Mouse (Mus musculus) CH12.LX (cell line): Measurements from ENCODE around the gene Il1r1. TPM values are rescaled to one million over a fixed set of nuclear protein-coding genes. Genes with fewer than 3 reads are reported as not detected.

ENCODE experiments used
- DNase-seq: peaks from one replicate; pipeline ENCODE4 v3.0.0-alpha.2; 2013; ENCODE audit errors: extremely low read depth
- H3K27ac ChIP-seq: 2 replicates; pipeline ENCODE4 v1.5.1; 2012; ENCODE audit warnings: low read depth, mild to moderate bottlenecking, control low read depth, moderate library complexity; ENCODE audit not compliant: insufficient read depth
- H3K27me3 ChIP-seq: replicated peaks from 2 replicates; pipeline ENCODE3; 2012; ENCODE audit warnings: inconsistent platforms
- H3K36me3 ChIP-seq, 2 experiments: replicated peaks in 1 of 2; 2 replicates each; pipeline versions ENCODE3 to v1.6.1; 2012; ENCODE audit warnings: inconsistent platforms in 1 of 2, low read length in 1 of 2, mild to moderate bottlenecking in 1 of 2, mixed read lengths in 1 of 2, moderate library complexity in 1 of 2; ENCODE audit not compliant: control insufficient read depth in 1 of 2, insufficient read depth in 1 of 2
- H3K4me1 ChIP-seq, 2 experiments: 2 replicates each; pipeline ENCODE4 v1.6.1; 2012; ENCODE audit warnings: inconsistent platforms in 1 of 2, moderate library complexity in 1 of 2; ENCODE audit not compliant: insufficient read depth in 2 of 2, control insufficient read depth in 1 of 2
- H3K4me2 ChIP-seq: 2 replicates; pipeline ENCODE4 v1.6.1; 2012; ENCODE audit warnings: low read depth, mild to moderate bottlenecking, control low read depth; ENCODE audit not compliant: poor library complexity, insufficient read depth, severe bottlenecking
- H3K4me3 ChIP-seq, 3 experiments: fragments of 150-350 bp in 1 of 3; sonication (generic) in 1 of 3; replicated peaks in 1 of 3; 2 replicates each; pipeline versions ENCODE3 to v1.5.1; 2011 to 2012; ENCODE audit warnings: low read depth in 2 of 3, low read length in 2 of 3, mild to moderate bottlenecking in 2 of 3, moderate library complexity in 2 of 3, control low read depth in 1 of 3, improper control_type of control experiment in 1 of 3, inconsistent platforms in 1 of 3, mixed read lengths in 1 of 3; ENCODE audit not compliant: poor library complexity in 1 of 3
- H3K79me2 ChIP-seq: replicated peaks from 2 replicates; pipeline ENCODE4 v1.6.1; 2012; ENCODE audit warnings: mild to moderate bottlenecking, moderate library complexity; ENCODE audit not compliant: control insufficient read depth, poor library complexity, insufficient read depth, severe bottlenecking; ENCODE audit errors: extremely low read depth
- H3K9ac ChIP-seq: 2 replicates; pipeline ENCODE4 v1.6.1; 2012; ENCODE audit warnings: low read depth, mild to moderate bottlenecking, control low read depth, moderate library complexity; ENCODE audit not compliant: insufficient read depth
- H3K9me3 ChIP-seq: replicated peaks from 2 replicates; pipeline ENCODE3; 2012; ENCODE audit warnings: low read length, inconsistent platforms, mixed read lengths
- CHD1 ChIP-seq: IDR thresholded peaks from 2 replicates; pipeline ENCODE4 v1.6.1; 2012; ENCODE audit warnings: low read depth, low read length, improper control_type of control experiment, inconsistent platforms
- CTCF ChIP-seq, 2 experiments: IDR thresholded peaks in 1 of 2; conservative IDR thresholded peaks in 1 of 2; 2 replicates each; pipeline ENCODE4 v1.5.1; 2011 to 2012; ENCODE audit warnings: low read depth in 2 of 2, low read length in 2 of 2, improper control_type of control experiment in 1 of 2, inconsistent platforms in 1 of 2, mild to moderate bottlenecking in 1 of 2, moderate library complexity in 1 of 2
- EP300 ChIP-seq: IDR thresholded peaks from 2 replicates; pipeline ENCODE4 v1.6.1; 2011; ENCODE audit warnings: low read length, improper control_type of control experiment
- GABPA ChIP-seq: IDR thresholded peaks from 2 replicates; pipeline ENCODE4 v1.6.1; 2012; ENCODE audit warnings: low read depth, low read length, improper control_type of control experiment, inconsistent platforms; ENCODE audit not compliant: insufficient replicate concordance
- HCFC1 ChIP-seq: IDR thresholded peaks from 2 replicates; pipeline ENCODE4 v1.6.1; 2012; ENCODE audit warnings: low read depth, mild to moderate bottlenecking, inconsistent platforms, low read length, improper control_type of control experiment
- JUN ChIP-seq: IDR thresholded peaks from 2 replicates; pipeline ENCODE4 v1.6.1; 2011; ENCODE audit warnings: low read depth, mild to moderate bottlenecking, low read length, improper control_type of control experiment, moderate library complexity; ENCODE audit not compliant: insufficient read depth
- JUND ChIP-seq: conservative IDR thresholded peaks from 2 replicates; pipeline ENCODE4 v1.6.1; 2011; ENCODE audit warnings: low read depth, low read length, improper control_type of control experiment
- MAX ChIP-seq: IDR thresholded peaks from 2 replicates; pipeline ENCODE4 v1.6.1; 2011; ENCODE audit warnings: low read length, improper control_type of control experiment
- MEF2A ChIP-seq: IDR thresholded peaks from 2 replicates; pipeline ENCODE4 v1.6.1; 2014; ENCODE audit warnings: low read depth, mild to moderate bottlenecking, inconsistent platforms, low read length, improper control_type of control experiment, borderline replicate concordance
- MXI1 ChIP-seq: IDR thresholded peaks from 2 replicates; pipeline ENCODE4 v1.6.1; 2011; ENCODE audit warnings: mild to moderate bottlenecking, low read depth, low read length, improper control_type of control experiment
- MYC ChIP-seq: IDR thresholded peaks from 2 replicates; pipeline ENCODE4 v1.6.1; 2011; ENCODE audit warnings: low read depth, mild to moderate bottlenecking, improper control_type of control experiment, low read length
- PAX5 ChIP-seq: IDR thresholded peaks from 2 replicates; pipeline ENCODE4 v1.6.1; 2012; ENCODE audit warnings: low read length, inconsistent platforms, mixed read lengths
- POLR2A ChIP-seq: IDR thresholded peaks from 2 replicates; pipeline ENCODE4 v1.6.1; 2011; ENCODE audit warnings: low read depth, mild to moderate bottlenecking, improper control_type of control experiment, low read length
- SIN3A ChIP-seq: IDR thresholded peaks from 2 replicates; pipeline ENCODE4 v1.6.1; 2012; ENCODE audit warnings: low read length, improper control_type of control experiment, inconsistent platforms
- SMC3 ChIP-seq: IDR thresholded peaks from 2 replicates; pipeline ENCODE4 v1.6.1; 2011; ENCODE audit warnings: low read depth, low read length, improper control_type of control experiment
- TBP ChIP-seq: conservative IDR thresholded peaks from 2 replicates; pipeline ENCODE4 v1.6.1; 2011; ENCODE audit warnings: low read depth, low read length, improper control_type of control experiment
- TCF12 ChIP-seq: IDR thresholded peaks from 2 replicates; pipeline ENCODE4 v1.6.1; 2014; ENCODE audit warnings: low read depth, mild to moderate bottlenecking, inconsistent platforms, low read length, improper control_type of control experiment
- USF2 ChIP-seq: conservative IDR thresholded peaks from 2 replicates; pipeline ENCODE4 v1.6.1; 2011; ENCODE audit warnings: low read depth, low read length, improper control_type of control experiment
- ZC3H11A ChIP-seq: IDR thresholded peaks from 2 replicates; pipeline ENCODE4 v1.6.1; 2012; ENCODE audit warnings: low read depth, mild to moderate bottlenecking, inconsistent platforms, low read length, improper control_type of control experiment
- dilution Hi-C: fragments of 300-500 bp; cut with MboI; formaldehyde crosslinking; loops from 2 replicates; pipeline ENCODE4 v1.14.3; 2020; ENCODE audit warnings: low sequenced_read_pairs; ENCODE audit not compliant: extremely low pct_unique_long_range_greater_than_20kb, extremely low pct_ligation_motif_present
- in situ Hi-C: fragments of 300-500 bp; cut with MboI; formaldehyde crosslinking; loops from 3 replicates; pipeline ENCODE4 v1.14.3; 2019; ENCODE audit warnings: low sequenced_read_pairs, low pct_ligation_motif_present, low pct_unique_long_range_greater_than_20kb, mixed read lengths
- polyA plus RNA-seq: library from polyadenylated mRNA; unstranded; fragments of >175 nt; gene quantifications from 2 replicates; pipeline ENCODE4 v1.2.1, GENCODE M21; 2012; ENCODE audit warnings: low read depth; ENCODE audit not compliant: insufficient read length
- total RNA-seq, 2 experiments: library from RNA; depleted of rRNA; stranded (reverse); fragments of 300-350 nt in 1 of 2; fragments of >200 nt in 1 of 2; gene quantifications; 2 replicates each; pipeline ENCODE4 v1.2.3; 2012 to 2014

The Il1r1 gene
- total and polyA plus RNA-seq, 3 experiments, result 0.04 TPM; not detected in 2

DNA sequence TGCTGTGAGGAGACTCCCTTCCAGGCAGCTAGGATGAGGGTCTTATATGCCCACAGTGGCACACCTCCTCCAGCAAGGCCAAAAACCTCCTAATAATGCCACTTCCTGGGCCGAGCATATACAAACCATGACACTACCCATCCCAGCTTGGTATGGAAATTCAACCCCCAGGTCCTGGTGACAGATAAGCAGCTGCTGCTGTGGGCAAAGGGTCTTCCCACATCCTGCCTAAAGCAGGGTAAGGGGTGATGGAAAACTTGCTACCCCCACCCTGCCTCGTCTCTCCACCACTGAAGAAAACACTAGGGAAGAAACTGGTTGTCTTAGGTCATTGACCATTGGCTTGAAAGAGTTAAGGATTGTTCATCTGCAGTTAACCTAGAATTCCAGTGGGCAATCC, 53.8 kb downstream of the Il1r1 start:
- TF ChIP-seq MEF2A (no peak), ZC3H11A (no peak), HCFC1 (no peak), JUND (no peak), MYC (no peak), CHD1 (no peak), PAX5 (no peak), TCF12 (no peak), USF2 (no peak), JUN (no peak)
- TF ChIP-seq, all 38 proteins: peak for 0
- no peak overlapping the region for H3K4me3 ChIP-seq
- no peak for DNase-seq
- H3K4me2 ChIP-seq, result no peak overlapping the region
- no peaks in the 10 kb centered on the region for H3K36me3 ChIP-seq
- in situ Hi-C loops (no loop called here), dilution Hi-C loops (no loop called here)
- H3K27ac ChIP-seq, result no peak overlapping the region
- no peaks in the 10 kb centered on the region for H3K9me3 ChIP-seq
- no peak overlapping the region for H3K9ac ChIP-seq
- H3K27me3 ChIP-seq, result no peaks in the 10 kb centered on the region
- H3K4me1 ChIP-seq, result no peaks in the 10 kb centered on the region
- no peaks in the 10 kb centered on the region for H3K79me2 ChIP-seq

DNA sequence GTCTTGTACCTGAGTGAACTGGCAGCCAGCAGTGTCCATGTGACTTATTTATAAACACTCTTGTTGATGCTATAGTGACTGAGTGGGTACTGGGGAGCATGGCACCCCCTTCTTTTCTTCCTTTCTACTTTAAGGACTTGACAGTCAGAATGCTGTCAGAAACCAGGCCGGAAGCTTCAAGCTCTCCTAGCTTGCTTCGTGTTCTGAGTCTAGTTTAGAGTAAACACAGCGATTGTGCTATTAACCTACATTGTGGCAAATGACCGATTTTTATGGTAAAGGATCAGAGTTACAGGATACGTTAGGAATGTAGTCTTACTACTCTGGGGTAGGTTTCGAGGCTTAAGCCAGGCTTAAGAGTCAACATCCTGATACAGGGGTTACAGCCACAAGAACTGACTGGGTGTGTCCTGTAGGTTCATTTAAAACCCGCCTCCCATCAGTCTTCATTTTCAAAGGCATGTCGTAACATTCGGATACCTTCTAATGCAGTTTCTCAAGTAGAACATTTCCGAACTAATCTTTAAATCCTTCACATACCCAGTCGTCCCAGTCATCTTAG, 54.4 kb downstream of the Il1r1 start:
- no peaks in the 10 kb centered on the region for H3K4me1 ChIP-seq
- no peak overlapping the region for H3K27ac ChIP-seq
- no peaks in the 10 kb centered on the region for H3K27me3 ChIP-seq
- dilution Hi-C loops, result no loop called here
- no peak overlapping the region for H3K4me3 ChIP-seq
- in situ Hi-C loops, result no loop called here
- H3K9ac ChIP-seq, result no peak overlapping the region
- TF ChIP-seq SIN3A, result no peak
- no peak for TF ChIP-seq MXI1
- no peak for TF ChIP-seq MEF2A
- TF ChIP-seq POLR2A, result no peak
- no peak for TF ChIP-seq GABPA
- TF ChIP-seq PAX5, result no peak
- TF ChIP-seq SMC3, result no peak
- TF ChIP-seq USF2, result no peak
- no peak for TF ChIP-seq MAX
- TF ChIP-seq ZC3H11A, result no peak
- TF ChIP-seq TBP, result no peak
- TF ChIP-seq HCFC1, result no peak
- TF ChIP-seq CTCF (conservative IDR thresholded peaks at IDR 0.05 in 1 of 2, IDR thresholded peaks at IDR 0.05 in 1 of 2; ENCODE audit: low read depth in 2 of 2, low read length in 2 of 2), result no peak
- TF ChIP-seq EP300, result no peak
- no peaks in the 10 kb centered on the region for H3K79me2 ChIP-seq
- no peaks in the 10 kb centered on the region for H3K36me3 ChIP-seq
- DNase-seq, result no peak
- H3K4me2 ChIP-seq, result no peak overlapping the region
- H3K9me3 ChIP-seq, result no peaks in the 10 kb centered on the region
